Mouse (Mus musculus) stomach, postnatal 0 days (tissue): ENCODE measurements around the gene Grpel1.

Experiments
- CTCF ChIP-seq: IDR thresholded peaks from 2 replicates; pipeline ENCODE4 v1.5.1; 2016; ENCODE audit warnings: antibody characterized with exemption, low read depth, mild to moderate bottlenecking, moderate library complexity
- EP300 ChIP-seq: optimal IDR thresholded peaks from 2 replicates; pipeline ENCODE3; 2016; ENCODE audit warnings: antibody characterized with exemption

DNA sequence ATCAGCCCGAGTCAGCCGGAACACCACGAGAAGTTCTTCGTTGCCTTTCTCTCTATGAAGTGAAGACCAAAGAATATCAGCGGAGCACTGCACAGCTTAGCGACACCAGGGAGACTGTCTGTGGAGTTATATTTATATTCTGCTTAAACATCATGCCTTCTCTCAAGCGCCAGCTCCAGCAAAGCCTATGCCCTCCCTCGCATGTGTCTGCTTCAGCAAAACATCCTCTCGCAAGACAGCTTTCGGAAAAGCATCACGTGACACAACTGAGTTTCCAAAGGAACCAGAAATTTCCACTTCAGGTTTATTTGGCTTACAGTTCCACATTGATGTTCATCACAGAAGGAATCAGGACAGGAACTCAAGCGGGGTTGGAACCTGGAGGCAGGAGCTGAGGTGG lies 16.9 kb upstream of the Grpel1 start:
- TF ChIP-seq CTCF: no peak
- TF ChIP-seq EP300: no peak
